ENCODE assay signal across 8 mouse cellular contexts in the genomic region with DNA sequence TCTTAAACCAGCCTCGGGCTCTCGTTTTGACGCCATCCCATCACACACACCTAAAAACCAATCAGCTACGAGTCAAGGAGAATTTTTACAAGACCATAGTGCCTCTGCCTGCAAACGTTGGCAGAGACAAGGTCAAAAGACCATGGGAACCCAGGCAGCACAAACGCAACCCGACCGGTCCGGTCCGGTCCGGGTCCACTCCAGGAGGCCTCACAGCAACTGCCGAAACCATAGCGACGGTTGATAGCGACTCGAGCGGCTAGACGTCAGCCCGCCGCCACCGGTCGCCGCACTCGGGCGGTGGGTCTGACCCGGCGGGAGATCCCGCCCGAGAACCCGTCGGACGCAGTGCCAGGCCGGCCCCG. TPM values are rescaled to one million over a fixed set of nuclear protein-coding genes. Genes with fewer than 3 reads are reported as not detected.
DNase-seq lines count a peak whose midpoint lies in the region; ATAC-seq and TF ChIP-seq lines count a peak whose summit lies in the region.

TSS of gene BC049715 (plus strand) at position 111 of the 365 bp plus-strand sequence.

- peak within 1 kb of the TSS; percentile 66 for H3K4me2 ChIP-seq in lung, embryonic 14.5 days
- H3K4me2 ChIP-seq in limb, embryonic 12.5 days: peak within 1 kb of the TSS; percentile 66
- peak within 1 kb of the TSS; percentile 83 for H3K4me2 ChIP-seq in neural tube, embryonic 13.5 days

- no peak for DNase-seq in lung, embryonic 14.5 days
- DNase-seq in lung, postnatal 10 days: no peak
- no peak for DNase-seq in cerebellum, postnatal 25 days
- no peak for DNase-seq in left cerebral cortex, adult 9 months (ENCODE audit: low spot score in 2 of 2)
- no peak for DNase-seq in spleen, adult 18-20 months

- H3K9me3 ChIP-seq in lung, embryonic 14.5 days (ENCODE audit: low read depth, low read length): no peaks in the 10 kb centered on the region
- no peaks in the 10 kb centered on the region for H3K9me3 ChIP-seq in limb, embryonic 12.5 days
- no peaks in the 10 kb centered on the region for H3K9me3 ChIP-seq in neural tube, embryonic 13.5 days

- no peak for TF ChIP-seq POLR2A in embryonic fibroblast, embryonic 13.5 days (IDR thresholded peaks at IDR 0.05; ENCODE audit: low read depth, low read length)

- peak within 1 kb of the TSS; percentile 99 for H3K9ac ChIP-seq in lung, embryonic 14.5 days
- H3K9ac ChIP-seq in limb, embryonic 12.5 days (replicated peaks): peak within 1 kb of the TSS; percentile 100
- H3K9ac ChIP-seq in neural tube, embryonic 13.5 days: peak within 1 kb of the TSS; percentile 98

- H3K27me3 ChIP-seq in lung, embryonic 14.5 days (ENCODE audit: insufficient read depth, low read length): no peaks in the 10 kb centered on the region
- no peaks in the 10 kb centered on the region for H3K27me3 ChIP-seq in limb, embryonic 12.5 days
- H3K27me3 ChIP-seq in neural tube, embryonic 13.5 days: peaks cover 16% of the 10 kb centered on the region; the same call in 1 of the 2 replicates

- H3K4me3 ChIP-seq in lung, embryonic 14.5 days (ENCODE audit: low read depth, low read length): peak within 1 kb of the TSS; percentile 100
- H3K4me3 ChIP-seq in embryonic fibroblast, embryonic 13.5 days (ENCODE audit: insufficient read depth, low read length): peak within 1 kb of the TSS; percentile 88
- peak within 1 kb of the TSS; percentile 99 for H3K4me3 ChIP-seq in limb, embryonic 12.5 days (replicated peaks)
- H3K4me3 ChIP-seq in neural tube, embryonic 13.5 days: peak within 1 kb of the TSS; percentile 98

- no peaks in the 10 kb centered on the region for H3K4me1 ChIP-seq in lung, embryonic 14.5 days (ENCODE audit: insufficient read depth)
- no peaks in the 10 kb centered on the region for H3K4me1 ChIP-seq in embryonic fibroblast, embryonic 13.5 days (ENCODE audit: control insufficient read depth, insufficient read depth, low read length)
- peaks cover 3% of the 10 kb centered on the region; the same call in 1 of the 2 replicates for H3K4me1 ChIP-seq in limb, embryonic 12.5 days (replicated peaks)
- H3K4me1 ChIP-seq in neural tube, embryonic 13.5 days (replicated peaks): peaks cover 15% of the 10 kb centered on the region

- peak; percentile 11; the same call in 1 of the 2 replicates for ATAC-seq in lung, embryonic 14.5 days (ENCODE audit: insufficient read depth)
- no peak for ATAC-seq in limb, embryonic 12.5 days (ENCODE audit: insufficient number of reproducible peaks, insufficient read depth, low FRiP score, low TSS enrichment, low read depth)
- ATAC-seq in neural tube, embryonic 13.5 days (ENCODE audit: low read depth): no peak

- no peak for TF ChIP-seq CTCF in lung, embryonic 14.5 days (IDR thresholded peaks at IDR 0.05; ENCODE audit: low read depth)
- no peak for TF ChIP-seq CTCF in embryonic fibroblast, embryonic 13.5 days (IDR thresholded peaks at IDR 0.05; ENCODE audit: borderline replicate concordance, insufficient read depth, low read length)

- H3K36me3 ChIP-seq in lung, embryonic 14.5 days (ENCODE audit: insufficient read depth): peaks cover 28% of the 10 kb centered on the region
- peaks cover 28% of the 10 kb centered on the region for H3K36me3 ChIP-seq in limb, embryonic 12.5 days
- peaks cover 27% of the 10 kb centered on the region for H3K36me3 ChIP-seq in neural tube, embryonic 13.5 days

- peak within 1 kb of the TSS; percentile 91 for H3K27ac ChIP-seq in lung, embryonic 14.5 days (ENCODE audit: low read depth)
- H3K27ac ChIP-seq in embryonic fibroblast, embryonic 13.5 days (ENCODE audit: insufficient read depth, low read length): peak within 1 kb of the TSS; percentile 60; the same call in 1 of the 2 replicates
- peak within 1 kb of the TSS; percentile 83 for H3K27ac ChIP-seq in limb, embryonic 12.5 days
- H3K27ac ChIP-seq in neural tube, embryonic 13.5 days (replicated peaks): peak within 1 kb of the TSS; percentile 91

- WGBS in lung, embryonic 14.5 days: under 1% methylated on average over 34 of the region's 34 CpGs
- WGBS in limb, embryonic 12.5 days: under 1% methylated on average over 34 of the region's 34 CpGs
- under 1% methylated on average over 34 of the region's 34 CpGs for WGBS in neural tube, embryonic 13.5 days

RNA-seq across cellular contexts. Expression of gene BC049715, which starts in this region (rescaled TPM):
- 1.5 and 1.9 TPM in 2 replicates for polyA plus RNA-seq in lung, embryonic 14.5 days (2014; fragmentation: Nextera tagmentation; extraction: Ambion mirVana)
- 0.63 and 1.4 TPM in 2 replicates for polyA plus RNA-seq in embryonic fibroblast, embryonic 13.5 days (2011; ENCODE audit: insufficient read length, low read depth, missing spikeins)
- 3.6 and 4.0 TPM in 2 replicates for polyA plus RNA-seq in limb, embryonic 12.5 days (2016; fragmentation: Nextera tagmentation; extraction: Ambion mirVana)
- polyA plus RNA-seq in neural tube, embryonic 13.5 days (2015; fragmentation: Nextera tagmentation; extraction: Ambion mirVana): 1.1 and 1.3 TPM in 2 replicates
